Mouse (Mus musculus) myocyte (in vitro differentiated cells): Measurements from ENCODE around the gene Agbl1.

Source experiments
- CEBPB ChIP-seq: IDR thresholded peaks from 2 replicates; pipeline ENCODE4 v1.6.1; 2011; ENCODE audit warnings: mild to moderate bottlenecking, moderate library complexity; ENCODE audit not compliant: poor library complexity, insufficient read depth, severe bottlenecking
- E2F4 ChIP-seq: IDR thresholded peaks from one replicate; pipeline ENCODE4 v1.6.1; 2011; ENCODE audit warnings: mild to moderate bottlenecking, control low read depth, moderate library complexity; ENCODE audit not compliant: insufficient read depth
- MAX ChIP-seq: IDR thresholded peaks from one replicate; pipeline ENCODE4 v1.6.1; 2011; ENCODE audit warnings: low read depth, mild to moderate bottlenecking, control low read depth
- MYOD1 ChIP-seq, 3 experiments: IDR thresholded peaks; one replicate each; pipeline ENCODE4 v1.6.1; 2011; ENCODE audit warnings: control low read depth in 2 of 3, low read depth in 2 of 3, mild to moderate bottlenecking in 2 of 3, moderate library complexity in 1 of 3; ENCODE audit not compliant: insufficient read length in 2 of 3, control insufficient read depth in 1 of 3
- MYOG ChIP-seq, 3 experiments: IDR thresholded peaks; one replicate each; pipeline ENCODE4 v1.6.1; 2011; ENCODE audit warnings: control low read depth in 2 of 3, low read depth in 2 of 3, mild to moderate bottlenecking in 2 of 3; ENCODE audit not compliant: insufficient read length in 2 of 3, control insufficient read depth in 1 of 3, insufficient read depth in 1 of 3
- POLR2A ChIP-seq: IDR thresholded peaks from one replicate; pipeline ENCODE4 v1.6.1; 2011; ENCODE audit warnings: low read depth, mild to moderate bottlenecking, control low read depth, moderate library complexity; ENCODE audit not compliant: insufficient read length
- SRF ChIP-seq: IDR thresholded peaks from one replicate; pipeline ENCODE4 v1.6.1; 2011; ENCODE audit warnings: low read depth; ENCODE audit not compliant: control insufficient read depth, insufficient read length
- TCF12 ChIP-seq: IDR thresholded peaks from one replicate; pipeline ENCODE4 v1.6.1; 2011; ENCODE audit warnings: mild to moderate bottlenecking, control low read depth; ENCODE audit not compliant: poor library complexity, insufficient read depth, severe bottlenecking
- TCF3 ChIP-seq: IDR thresholded peaks from one replicate; pipeline ENCODE4 v1.6.1; 2011; ENCODE audit warnings: low read depth, control low read depth; ENCODE audit not compliant: insufficient read length
- USF1 ChIP-seq: IDR thresholded peaks from one replicate; pipeline ENCODE4 v1.6.1; 2011; ENCODE audit warnings: low read depth, mild to moderate bottlenecking, control low read depth, moderate library complexity

DNA sequence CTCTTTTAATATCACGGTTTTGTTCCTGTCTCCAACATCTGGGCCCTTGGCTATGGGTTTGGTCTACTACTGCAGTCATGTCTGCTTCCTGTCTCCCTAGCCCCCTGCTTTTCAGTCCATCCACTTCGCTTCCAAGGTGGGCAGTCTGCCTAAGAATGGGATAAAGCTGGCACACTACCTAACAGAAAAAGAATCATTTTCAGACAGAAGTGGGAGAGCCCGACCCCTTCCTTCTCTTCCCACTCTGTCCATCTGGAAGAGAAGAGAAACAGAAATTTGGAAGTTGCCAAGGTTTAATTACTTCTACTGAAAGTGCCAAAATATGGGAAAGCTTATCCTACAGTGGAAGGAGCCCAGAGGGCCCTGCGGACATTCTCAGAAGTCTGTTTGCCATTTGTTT is 561.6 kb downstream of the Agbl1 start:
- no peak for TF ChIP-seq POLR2A
- TF ChIP-seq CEBPB = no peak
- no peak for TF ChIP-seq MYOG (IDR thresholded peaks at IDR 0.05; ENCODE audit: control insufficient read depth in 1 of 3, insufficient read depth in 1 of 3, insufficient read length in 2 of 3, low read depth in 2 of 3)
- TF ChIP-seq TCF3 = no peak
- no peak for TF ChIP-seq USF1
- no peak for TF ChIP-seq MYOD1 (IDR thresholded peaks at IDR 0.05; ENCODE audit: control insufficient read depth in 1 of 3, insufficient read length in 2 of 3, low read depth in 2 of 3)
- no peak for TF ChIP-seq SRF
- TF ChIP-seq MAX = no peak
- no peak for TF ChIP-seq E2F4
- TF ChIP-seq TCF12 = no peak
